Mouse (Mus musculus) kidney, embryonic 14.5 days (tissue): ENCODE data around the gene Fam163b. TPM values are rescaled to one million over a fixed set of nuclear protein-coding genes. Genes with fewer than 3 reads are reported as not detected.

Experiments used
- ATAC-seq: fragments of 200-750 bp; cut with Nextera tagmentation; 2 replicates; pipeline ENCODE4 v1.8.0; 2017; ENCODE audit warnings: moderate number of reproducible peaks, mild to moderate bottlenecking, moderate TSS enrichment, moderate library complexity; ENCODE audit not compliant: low FRiP score, low TSS enrichment
- H3K27ac ChIP-seq: fragments of 300-500 bp; sonication (generic); 2 replicates; pipeline ENCODE4 v1.5.1; 2014; ENCODE audit warnings: low read depth, mild to moderate bottlenecking, low read length, moderate library complexity, mixed read lengths
- H3K27me3 ChIP-seq: fragments of 300-500 bp; sonication (generic); 2 replicates; pipeline ENCODE4 v1.6.1; 2014; ENCODE audit warnings: mild to moderate bottlenecking, low read length; ENCODE audit not compliant: control insufficient read depth, insufficient read depth
- H3K36me3 ChIP-seq: fragments of 300-500 bp; sonication (generic); 2 replicates; pipeline ENCODE4 v1.6.1; 2014; ENCODE audit warnings: low read length, mixed read lengths; ENCODE audit not compliant: control insufficient read depth, insufficient read depth
- H3K4me1 ChIP-seq: fragments of 300-500 bp; sonication (generic); 2 replicates; pipeline ENCODE4 v1.6.1; 2014; ENCODE audit warnings: low read length, mixed read lengths; ENCODE audit not compliant: control insufficient read depth, insufficient read depth
- H3K4me2 ChIP-seq: fragments of 300-500 bp; sonication (generic); replicated peaks from 2 replicates; pipeline ENCODE4 v1.6.1; 2014; ENCODE audit warnings: low read depth, mild to moderate bottlenecking, low read length
- H3K4me3 ChIP-seq: fragments of 300-500 bp; sonication (generic); 2 replicates; pipeline ENCODE4 v1.5.1; 2014; ENCODE audit warnings: mild to moderate bottlenecking, low read length
- H3K9ac ChIP-seq: fragments of 300-500 bp; sonication (generic); 2 replicates; pipeline ENCODE4 v1.6.1; 2014; ENCODE audit warnings: low read depth, mild to moderate bottlenecking, low read length, moderate library complexity
- H3K9me3 ChIP-seq: fragments of 300-500 bp; sonication (generic); 2 replicates; pipeline ENCODE4 v1.6.1; 2016; ENCODE audit warnings: low read length; ENCODE audit not compliant: control insufficient read depth
- WGBS: fragments of 180-500 bp; shearing (Covaris S2); extraction: QIAGEN DNeasy Blood & Tissue Kit; methylation state at CpG from one replicate; pipeline ENCODE4 v1.1.7; 2014; 5-methylcytosine and 5-hydroxymethylcytosine counted together
- polyA plus RNA-seq: library from polyadenylated mRNA; unstranded; fragments of >200 nt; fragmentation: Nextera tagmentation; extraction: Ambion mirVana; gene quantifications from 2 replicates; pipeline ENCODE4 v1.2.1, GENCODE M21; 2014

Gene Fam163b
- polyA plus RNA-seq, 1 experiment from 2014 or later = not detected

DNA sequence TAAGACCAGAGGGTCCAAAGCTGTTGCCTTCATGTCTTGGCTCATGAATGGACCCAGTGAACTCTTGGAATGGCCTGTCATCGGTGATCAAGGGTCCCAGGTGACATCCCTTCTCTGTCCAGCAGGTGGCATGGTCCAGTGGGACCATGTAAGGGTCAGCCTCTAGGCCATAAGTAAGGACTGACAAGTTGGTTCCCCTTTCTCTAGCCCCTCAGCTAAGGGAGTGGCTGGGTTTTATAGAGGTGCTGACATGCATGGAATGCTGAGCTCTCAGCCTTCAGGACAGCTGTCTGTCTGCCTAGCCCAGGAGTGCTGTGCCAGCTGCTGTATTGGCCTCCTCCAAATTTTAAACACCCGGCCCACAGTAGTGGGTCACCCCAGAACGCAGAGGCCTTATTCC, 66.8 kb downstream of the Fam163b start:
- Histone ChIP-seq H3K4me3 (no peak overlapping the region), H3K4me2 (no peak overlapping the region), H3K27ac (no peak overlapping the region), H3K36me3 (no peaks in the 10 kb centered on the region), H3K9me3 (no peaks in the 10 kb centered on the region), H3K4me1 (peaks cover 20% of the 10 kb centered on the region), H3K27me3 (no peaks in the 10 kb centered on the region; the same call in 1 of the 2 replicates), H3K9ac (no peak overlapping the region)
- no peak for ATAC-seq
- 56% methylated on average over 3 of the region's 3 CpGs for WGBS

DNA sequence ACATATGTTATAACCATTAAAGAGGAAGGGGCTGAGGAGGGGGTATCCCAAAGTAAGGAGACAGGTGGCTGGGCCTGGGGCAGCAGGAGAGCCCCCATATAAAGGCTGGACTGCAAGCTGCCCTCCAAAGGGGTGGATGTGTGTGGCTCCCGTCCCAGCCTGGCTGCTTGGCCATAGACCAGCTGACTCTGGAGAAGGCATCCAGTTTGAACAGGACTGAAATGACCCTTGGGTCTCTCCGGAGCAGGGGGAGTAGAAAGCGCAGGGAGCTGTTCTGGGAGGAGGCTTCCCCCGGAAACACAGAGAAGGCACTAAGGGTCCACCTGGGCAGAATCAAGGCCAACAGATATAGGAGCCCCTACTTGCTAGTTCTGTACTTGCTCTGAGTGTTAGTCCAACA, 67.5 kb downstream of the Fam163b start:
- H3K4me2 ChIP-seq = no peak overlapping the region
- 68% methylated on average over 4 of the region's 4 CpGs for WGBS
- no peaks in the 10 kb centered on the region for H3K36me3 ChIP-seq
- ATAC-seq = no peak
- peaks cover 20% of the 10 kb centered on the region for H3K4me1 ChIP-seq
- no peak overlapping the region for H3K9ac ChIP-seq
- H3K4me3 ChIP-seq = no peak overlapping the region
- H3K27ac ChIP-seq = no peak overlapping the region
- no peaks in the 10 kb centered on the region for H3K9me3 ChIP-seq
- H3K27me3 ChIP-seq = no peaks in the 10 kb centered on the region

DNA sequence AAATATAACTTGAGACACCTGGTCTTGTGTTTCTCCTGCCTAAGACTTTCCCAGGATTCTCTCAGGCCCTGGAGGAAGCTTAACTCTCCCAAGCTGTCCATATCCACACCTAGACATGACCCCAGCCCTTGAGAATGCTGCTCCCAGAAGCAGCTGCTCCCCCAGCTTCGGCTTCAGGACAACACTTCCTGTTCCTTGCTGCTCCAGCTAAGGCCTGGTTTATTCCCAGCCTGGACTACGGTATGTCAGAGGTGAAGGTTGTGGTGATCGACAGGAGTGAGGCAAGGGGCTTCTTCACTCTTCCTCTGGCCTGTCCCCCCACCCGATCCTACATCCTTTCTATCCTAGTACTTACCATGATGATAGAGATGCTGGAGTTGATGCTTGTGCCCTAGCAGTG, 68.9 kb downstream of the Fam163b start:
- H3K4me3 ChIP-seq = no peak overlapping the region
- H3K4me1 ChIP-seq = peaks cover 6% of the 10 kb centered on the region
- H3K9me3 ChIP-seq = no peaks in the 10 kb centered on the region
- no peaks in the 10 kb centered on the region for H3K27me3 ChIP-seq
- H3K4me2 ChIP-seq = no peak overlapping the region
- WGBS = 61% methylated on average over 4 of the region's 4 CpGs
- no peak for ATAC-seq
- no peaks in the 10 kb centered on the region for H3K36me3 ChIP-seq
- no peak overlapping the region for H3K27ac ChIP-seq
- no peak overlapping the region for H3K9ac ChIP-seq

DNA sequence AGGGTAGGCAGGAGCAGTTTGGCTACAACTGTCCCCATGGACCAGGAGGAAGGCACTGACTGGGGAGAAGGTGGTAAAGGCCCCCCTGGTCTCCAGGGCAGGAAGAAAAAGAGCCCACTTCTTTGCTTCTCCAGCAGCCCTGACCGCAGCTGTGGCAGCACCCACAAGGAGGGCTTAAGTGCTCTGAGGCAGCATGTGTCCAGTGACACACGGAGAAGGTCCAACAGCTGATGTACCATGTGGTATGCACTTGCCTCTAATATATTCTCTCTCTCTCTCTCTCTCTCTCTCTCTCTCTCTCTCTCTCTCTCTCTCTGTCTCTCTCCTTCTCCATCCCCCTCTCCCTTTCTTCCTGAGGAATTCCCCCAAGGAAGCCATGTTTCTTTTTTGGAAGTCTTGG, 70.3 kb downstream of the Fam163b start, which contains the start of gene Mymk:
Gene Mymk (minus strand): TSS at position 202 of the 400 bp plus-strand sequence.
- no peak for ATAC-seq
- H3K27me3 ChIP-seq = no peaks in the 10 kb centered on the region
- H3K9me3 ChIP-seq = no peaks in the 10 kb centered on the region
- WGBS = 79% methylated on average over 2 of the region's 2 CpGs
- no peaks in the 10 kb centered on the region for H3K36me3 ChIP-seq
- H3K9ac ChIP-seq = no peak within 1 kb of the TSS
- H3K4me1 ChIP-seq = no peaks in the 10 kb centered on the region
- H3K4me3 ChIP-seq = no peak within 1 kb of the TSS
- H3K4me2 ChIP-seq = no peak within 1 kb of the TSS
- H3K27ac ChIP-seq = no peak within 1 kb of the TSS

DNA sequence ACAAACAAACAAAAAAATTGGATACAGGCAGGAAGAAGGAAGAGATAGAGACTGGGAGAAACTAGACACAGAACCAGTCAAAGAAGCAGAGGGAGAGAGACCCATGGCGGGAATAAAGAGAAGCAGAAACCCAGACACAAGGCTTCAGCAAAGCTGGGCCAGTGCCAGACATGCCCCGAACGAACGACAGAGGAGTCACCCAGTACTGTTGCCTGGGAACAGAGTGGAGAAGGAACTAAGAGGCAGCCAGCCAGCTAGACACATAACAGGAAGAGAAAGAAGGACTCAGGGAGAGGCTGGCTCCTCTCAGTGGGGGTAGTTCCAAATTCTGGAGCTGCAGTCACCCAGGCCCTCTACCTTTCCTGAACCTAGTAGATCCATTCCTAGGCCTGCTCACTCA, 71.2 kb downstream of the Fam163b start:
- no peak for ATAC-seq
- H3K27ac ChIP-seq = no peak overlapping the region
- H3K36me3 ChIP-seq = no peaks in the 10 kb centered on the region
- H3K4me2 ChIP-seq = no peak overlapping the region
- H3K9ac ChIP-seq = no peak overlapping the region
- no peaks in the 10 kb centered on the region for H3K4me1 ChIP-seq
- H3K4me3 ChIP-seq = no peak overlapping the region
- no peaks in the 10 kb centered on the region for H3K27me3 ChIP-seq
- H3K9me3 ChIP-seq = no peaks in the 10 kb centered on the region
- WGBS = 60% methylated on average over 4 of the region's 4 CpGs

DNA sequence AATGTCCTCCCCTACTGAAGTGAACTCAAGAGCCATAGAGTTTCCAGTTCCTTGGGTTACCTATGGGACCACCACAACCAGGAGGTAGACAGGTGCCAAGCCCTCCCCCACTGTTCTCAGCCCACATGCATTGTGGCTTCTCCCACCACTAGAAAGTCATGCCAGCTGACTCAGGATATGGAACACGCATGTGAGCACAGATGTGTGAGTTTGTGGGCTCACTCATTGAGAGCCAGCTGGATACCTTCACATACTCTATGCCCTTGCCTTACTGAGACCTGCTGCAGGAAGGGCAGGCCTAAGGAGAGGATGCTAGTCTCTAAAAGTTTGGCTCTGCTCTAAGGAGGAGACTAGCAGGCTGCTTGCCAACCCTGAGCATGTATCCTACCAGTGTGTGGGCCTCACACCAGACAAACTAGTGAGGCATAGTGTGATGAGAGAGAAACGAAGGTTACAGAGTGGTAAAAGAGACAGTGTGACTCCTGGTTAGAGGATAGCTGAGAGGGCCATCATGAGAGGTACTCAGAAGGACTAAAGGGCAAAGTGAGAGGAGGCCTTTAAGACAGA, 72.0 kb downstream of the Fam163b start:
- Histone ChIP-seq H3K4me3 (no peak overlapping the region), H3K27ac (no peak overlapping the region), H3K9me3 (no peaks in the 10 kb centered on the region), H3K9ac (no peak overlapping the region), H3K27me3 (no peaks in the 10 kb centered on the region), H3K4me2 (no peak overlapping the region), H3K4me1 (no peaks in the 10 kb centered on the region), H3K36me3 (no peaks in the 10 kb centered on the region)
- 78% methylated on average over 2 of the region's 2 CpGs for WGBS
- ATAC-seq = no peak

DNA sequence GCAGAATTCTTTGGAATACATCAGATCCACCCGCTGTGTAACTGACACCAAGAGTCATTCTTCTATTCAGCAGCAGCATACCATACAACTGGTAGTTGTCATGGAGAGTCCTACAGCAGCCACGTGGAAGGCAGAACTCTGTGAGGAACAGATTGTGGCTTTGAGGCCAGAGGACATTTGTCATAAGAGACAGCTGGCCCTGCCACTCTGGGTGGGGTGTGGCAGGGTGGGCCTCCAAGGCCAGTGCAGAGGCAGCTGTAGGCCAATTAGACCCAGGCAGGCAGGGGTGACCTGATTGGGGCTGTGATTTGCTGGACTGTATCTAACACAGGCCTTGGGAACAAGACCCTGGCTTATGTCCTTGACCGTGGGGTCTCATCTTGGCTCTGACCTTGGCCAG, 72.6 kb downstream of the Fam163b start:
- H3K4me3 ChIP-seq = no peak overlapping the region
- no peaks in the 10 kb centered on the region for H3K4me1 ChIP-seq
- 54% methylated on average over 3 of the region's 3 CpGs for WGBS

DNA sequence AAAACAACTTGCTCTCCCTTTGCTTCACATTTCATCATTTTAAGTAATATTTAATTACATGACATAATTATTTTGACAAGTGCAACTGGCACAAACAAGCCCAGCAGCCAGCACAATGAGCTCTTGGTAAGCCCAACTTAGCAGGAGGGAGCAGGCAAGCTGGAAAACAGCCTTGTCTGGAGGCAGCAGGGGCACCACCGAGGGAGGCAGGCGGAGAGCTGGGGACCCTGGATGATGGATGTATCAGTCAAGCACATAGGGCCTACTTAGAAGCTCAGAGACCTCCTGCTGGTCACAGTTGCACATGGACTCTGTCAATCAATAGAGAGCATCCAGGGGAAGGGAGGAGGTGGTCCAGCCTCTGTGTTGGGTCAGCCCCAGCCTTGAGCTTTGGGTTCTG, 74.3 kb downstream of the Fam163b start:
- Histone ChIP-seq H3K4me2 (no peak overlapping the region), H3K4me1 (no peaks in the 10 kb centered on the region), H3K9ac (no peak overlapping the region), H3K4me3 (no peak overlapping the region), H3K27me3 (no peaks in the 10 kb centered on the region), H3K36me3 (no peaks in the 10 kb centered on the region), H3K27ac (no peak overlapping the region), H3K9me3 (no peaks in the 10 kb centered on the region)
- ATAC-seq = no peak
- 41% methylated on average over 2 of the region's 2 CpGs for WGBS

More for the DNA sequence above, 72.6 kb downstream of the Fam163b start:
- no peak for ATAC-seq
- no peaks in the 10 kb centered on the region for H3K9me3 ChIP-seq
- no peaks in the 10 kb centered on the region for H3K36me3 ChIP-seq
- no peak overlapping the region for H3K4me2 ChIP-seq
- H3K27me3 ChIP-seq = no peaks in the 10 kb centered on the region
- H3K27ac ChIP-seq = no peak overlapping the region
- H3K9ac ChIP-seq = no peak overlapping the region

DNA sequence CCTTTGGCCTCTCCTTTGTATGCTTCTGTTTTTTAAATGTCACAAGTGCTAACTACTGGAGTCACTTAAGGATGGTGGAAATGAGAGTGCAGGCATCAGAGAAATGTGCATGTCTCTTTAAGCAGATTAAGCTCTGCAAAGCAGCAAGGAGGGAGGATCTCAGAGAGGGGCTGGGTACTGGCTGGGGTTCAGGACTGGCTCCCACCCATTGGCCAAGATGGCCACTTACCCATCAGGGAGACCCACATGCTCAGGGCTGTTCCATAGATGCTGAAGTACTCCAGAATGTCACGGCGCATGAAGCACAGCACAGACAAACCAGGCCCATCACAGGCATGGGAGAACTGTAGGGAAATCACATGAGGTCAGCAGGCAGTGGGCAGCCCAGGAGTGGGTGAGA, 75.2 kb downstream of the Fam163b start:
- Histone ChIP-seq H3K4me3 (no peak overlapping the region), H3K9me3 (no peaks in the 10 kb centered on the region), H3K4me2 (no peak overlapping the region), H3K27ac (no peak overlapping the region), H3K27me3 (no peaks in the 10 kb centered on the region), H3K9ac (no peak overlapping the region), H3K36me3 (no peaks in the 10 kb centered on the region), H3K4me1 (no peaks in the 10 kb centered on the region)
- no peak for ATAC-seq
- 90% methylated on average over 2 of the region's 2 CpGs for WGBS
